Mouse (Mus musculus) T-helper 17 cell (primary cell): ENCODE measurements around the gene Ppp4r1.

Experiments used
- in situ Hi-C, 2 experiments: fragments of 300-600 bp; cut with MboI, MseI; formaldehyde crosslinking; loops; 1 replicate in 1 of 2; 2 replicates in 1 of 2; pipeline ENCODE4 v1.15.1; 2025; ENCODE audit warnings: high pct_unique_total_duplicates in 2 of 2

The Ppp4r1 gene

DNA sequence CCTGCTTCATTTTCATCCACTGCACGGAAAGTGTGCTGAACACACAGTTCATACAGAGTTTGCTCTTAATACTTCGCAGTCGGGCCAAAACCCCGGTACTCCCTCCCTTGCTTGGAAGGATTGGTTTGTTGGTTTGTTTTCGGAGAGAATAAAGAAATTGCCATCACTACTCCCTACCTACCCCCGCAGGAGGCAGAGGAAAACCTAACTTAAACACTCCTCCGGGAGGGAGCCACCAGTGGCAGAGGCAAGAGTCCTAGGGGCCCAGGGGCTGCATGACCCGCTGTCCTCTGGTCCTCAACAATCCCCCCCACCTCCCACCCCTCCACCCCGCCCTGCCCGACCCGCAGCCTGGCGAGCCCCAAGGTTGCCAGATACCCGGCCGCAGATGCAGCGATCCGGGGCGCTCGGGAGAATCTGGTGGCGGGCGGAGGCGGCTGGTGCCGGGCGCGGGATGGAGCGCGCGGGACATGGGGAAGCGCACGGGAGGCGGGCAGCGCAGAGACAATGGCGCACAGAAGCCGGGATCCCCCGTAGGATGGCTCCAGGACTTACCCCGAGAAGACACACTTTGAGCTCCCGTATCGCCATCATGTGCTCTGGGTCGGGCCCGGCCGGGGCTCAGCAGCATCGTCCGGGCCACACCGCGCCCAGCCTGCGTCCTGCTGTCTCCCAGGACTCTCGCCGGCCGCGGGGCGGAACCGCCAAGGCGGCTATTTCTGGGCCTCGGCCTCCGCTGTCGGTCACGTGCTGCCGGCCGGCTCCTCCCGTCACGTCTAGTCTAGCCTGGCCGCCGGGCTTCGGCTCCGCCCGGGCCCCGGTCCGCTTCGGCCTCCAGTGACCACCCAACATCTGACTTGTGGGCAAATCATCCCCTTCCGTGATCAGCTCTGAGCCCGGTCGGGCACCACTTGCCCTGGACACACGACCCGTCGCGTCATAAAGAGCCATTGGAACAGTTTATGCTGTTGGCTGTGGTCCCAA, 10.1 kb upstream of the Ppp4r1 start, which contains the start of gene Rab31:
TSS of gene Rab31 (minus strand) at position 802 of the 984 bp plus-strand sequence.
- in situ Hi-C loops: no loop called here

DNA sequence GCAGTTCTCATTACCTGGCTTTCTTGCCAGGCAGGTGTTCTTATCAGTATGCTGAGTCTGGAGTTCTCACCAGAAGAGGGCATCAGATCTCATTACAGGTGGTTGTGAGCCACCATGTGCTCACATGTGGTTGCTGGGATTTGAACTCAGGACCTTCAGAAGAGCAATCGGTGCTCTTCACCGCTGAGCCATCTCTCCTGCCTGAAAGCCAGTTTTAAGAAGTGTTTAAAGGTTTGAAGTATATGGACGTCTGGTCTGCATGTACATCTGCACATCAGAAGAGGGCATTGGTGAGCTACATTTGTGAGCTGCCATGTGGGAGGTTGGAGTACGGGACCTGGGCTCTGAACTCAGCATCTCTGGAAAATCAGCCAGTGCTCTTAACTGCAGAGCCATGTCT, 8.8 kb upstream of the Ppp4r1 start:
- in situ Hi-C loops: no loop called here

GRCm38 (mm10) chr17:65774439-65774838, 7.9 kb upstream of the Ppp4r1 start:
- in situ Hi-C loops: no loop called here

- in situ Hi-C loops: no loop called here
Observed at GRCm38 (mm10) chr17:65776228-65776627, 6.1 kb upstream of the Ppp4r1 start.

GRCm38 (mm10) chr17:65777461-65777860, 4.9 kb upstream of the Ppp4r1 start:
- in situ Hi-C loops: no loop called here

- in situ Hi-C loops: no loop called here
Observed at GRCm38 (mm10) chr17:65780970-65781369, 1.4 kb upstream of the Ppp4r1 start.

GRCm38 (mm10) chr17:65783182-65784161, 1.1 kb downstream of the Ppp4r1 start:
- in situ Hi-C loops: no loop called here

DNA sequence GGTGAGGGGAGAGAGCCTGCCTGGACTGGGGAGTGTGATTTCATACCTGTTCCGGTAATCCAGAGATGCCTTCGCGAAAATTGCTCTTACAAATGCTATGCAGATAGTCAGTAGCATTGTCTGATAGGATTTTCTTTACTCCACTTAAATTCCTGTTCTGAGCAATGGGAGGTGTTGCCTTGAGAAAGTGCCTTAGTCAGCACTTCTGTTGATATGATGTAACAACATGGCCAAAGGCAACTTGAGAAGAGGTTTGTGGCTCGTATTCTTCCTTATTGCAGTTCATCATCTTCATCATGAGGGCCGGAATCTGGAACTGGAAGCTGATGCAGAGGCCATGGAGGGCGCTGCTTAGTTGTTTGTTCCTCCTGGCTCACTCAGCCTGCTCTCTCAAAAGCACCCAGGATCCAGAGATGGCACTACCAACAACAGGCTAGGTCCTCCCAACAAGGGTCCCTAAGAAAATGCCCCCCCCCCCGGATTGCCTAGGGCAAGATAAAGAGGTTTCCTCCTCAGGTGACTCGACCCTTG, 2.3 kb downstream of the Ppp4r1 start:
- in situ Hi-C loops: loop anchor here in 1 of 2 experiments (5.0 kb wide), 2 partner anchors 177 to 328 kb away; partner anchors contain the start of gene Washc1

DNA sequence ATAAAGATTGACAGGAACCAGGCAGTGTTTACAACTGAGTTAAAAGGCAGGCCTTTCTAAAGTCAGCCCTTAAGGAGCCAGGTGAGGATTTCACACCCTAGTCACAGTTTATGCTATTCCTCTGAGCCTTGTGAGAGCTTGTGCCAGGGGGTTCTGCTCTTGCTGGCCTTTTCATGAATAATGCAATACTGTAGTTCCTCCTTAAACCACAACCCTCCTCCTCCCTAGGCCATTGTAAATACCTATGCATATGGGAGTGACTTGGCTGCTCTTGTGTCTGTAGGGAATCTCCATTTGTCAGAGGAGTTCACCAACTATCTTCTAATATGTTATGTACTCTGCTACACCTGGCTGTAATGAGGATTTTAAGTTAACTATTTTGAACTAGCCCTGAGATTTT, 3.3 kb downstream of the Ppp4r1 start:
- in situ Hi-C loops: loop anchor here in 1 of 2 experiments (5.0 kb wide), 2 partner anchors 178 to 327 kb away; partner anchors contain the start of gene Washc1

DNA sequence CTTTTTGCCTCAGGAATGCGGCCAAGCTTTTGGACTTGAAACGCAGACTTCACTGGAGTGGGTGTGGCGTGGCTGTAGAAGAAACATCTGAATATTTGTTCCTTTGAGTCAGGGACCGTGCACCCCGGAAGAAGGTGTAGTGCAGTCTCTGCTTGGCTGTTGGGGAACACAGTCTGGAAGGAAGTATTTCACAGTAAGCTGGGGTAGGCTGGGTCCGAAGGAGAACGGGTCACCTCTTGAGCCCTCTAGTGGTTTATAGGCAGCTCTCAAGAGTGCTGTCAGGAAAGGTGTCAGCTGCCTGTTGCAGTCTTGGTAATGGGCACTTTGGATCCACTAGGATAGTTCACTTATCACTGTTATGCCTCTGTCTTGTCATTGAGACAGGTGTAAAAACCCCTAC, 3.9 kb downstream of the Ppp4r1 start:
- in situ Hi-C loops: loop anchor here in 1 of 2 experiments (5.0 kb wide), 2 partner anchors 179 to 326 kb away; partner anchors contain the start of gene Washc1

- in situ Hi-C loops: loop anchor here in 1 of 2 experiments (5.0 kb wide), 2 partner anchors 180 to 325 kb away; partner anchors contain the start of gene Washc1
Observed at GRCm38 (mm10) chr17:65787261-65787660, 4.9 kb downstream of the Ppp4r1 start.

DNA sequence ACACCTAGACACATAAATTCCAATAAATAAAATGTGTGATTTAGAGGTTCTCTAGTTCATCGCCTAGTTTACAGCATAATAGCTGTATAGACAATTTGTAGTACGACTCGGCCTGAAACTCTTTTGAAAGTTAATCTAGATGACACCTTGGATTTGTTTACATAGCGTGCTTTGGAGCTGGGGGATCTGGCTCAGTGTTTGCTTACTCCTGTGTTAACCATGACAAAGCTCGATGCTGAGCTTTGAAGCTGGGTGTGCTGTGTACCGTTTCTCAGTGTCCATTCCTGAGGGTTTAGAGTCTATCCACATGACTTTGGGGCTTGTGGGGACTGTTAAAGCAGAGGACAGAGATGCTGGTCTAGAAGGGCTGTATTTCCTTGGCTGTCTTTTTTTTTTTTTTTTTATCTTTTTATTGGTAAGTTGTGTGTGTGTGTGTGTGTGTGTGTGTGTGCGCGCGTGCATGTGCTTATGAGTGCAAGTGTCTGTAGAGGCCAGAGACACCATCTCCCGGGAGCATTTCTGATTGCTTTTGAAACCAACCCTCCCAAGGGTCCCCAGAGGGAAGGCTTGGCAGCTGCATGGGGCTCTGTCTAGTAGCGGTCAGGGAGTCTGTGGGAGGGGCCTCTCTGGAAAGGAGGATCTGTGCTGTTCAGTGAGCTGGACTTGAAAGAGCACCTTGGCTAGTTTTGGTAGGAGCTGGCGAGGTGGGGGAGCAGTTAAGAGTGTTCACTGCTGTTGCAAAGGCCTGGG, 6.3 kb downstream of the Ppp4r1 start:
- in situ Hi-C loops: loop anchor here in 1 of 2 experiments (5.0 kb wide), 2 partner anchors 181 to 324 kb away; partner anchors contain the start of gene Washc1

GRCm38 (mm10) chr17:65789576-65789975, 7.2 kb downstream of the Ppp4r1 start:
- in situ Hi-C loops: loop anchor here in 1 of 2 experiments (5.0 kb wide), 2 partner anchors 182 to 323 kb away; partner anchors contain the start of gene Washc1

GRCm38 (mm10) chr17:65791161-65791560, 8.8 kb downstream of the Ppp4r1 start:
- in situ Hi-C loops: no loop called here

GRCm38 (mm10) chr17:65793307-65793930, 11.0 kb downstream of the Ppp4r1 start:
- in situ Hi-C loops: no loop called here

DNA sequence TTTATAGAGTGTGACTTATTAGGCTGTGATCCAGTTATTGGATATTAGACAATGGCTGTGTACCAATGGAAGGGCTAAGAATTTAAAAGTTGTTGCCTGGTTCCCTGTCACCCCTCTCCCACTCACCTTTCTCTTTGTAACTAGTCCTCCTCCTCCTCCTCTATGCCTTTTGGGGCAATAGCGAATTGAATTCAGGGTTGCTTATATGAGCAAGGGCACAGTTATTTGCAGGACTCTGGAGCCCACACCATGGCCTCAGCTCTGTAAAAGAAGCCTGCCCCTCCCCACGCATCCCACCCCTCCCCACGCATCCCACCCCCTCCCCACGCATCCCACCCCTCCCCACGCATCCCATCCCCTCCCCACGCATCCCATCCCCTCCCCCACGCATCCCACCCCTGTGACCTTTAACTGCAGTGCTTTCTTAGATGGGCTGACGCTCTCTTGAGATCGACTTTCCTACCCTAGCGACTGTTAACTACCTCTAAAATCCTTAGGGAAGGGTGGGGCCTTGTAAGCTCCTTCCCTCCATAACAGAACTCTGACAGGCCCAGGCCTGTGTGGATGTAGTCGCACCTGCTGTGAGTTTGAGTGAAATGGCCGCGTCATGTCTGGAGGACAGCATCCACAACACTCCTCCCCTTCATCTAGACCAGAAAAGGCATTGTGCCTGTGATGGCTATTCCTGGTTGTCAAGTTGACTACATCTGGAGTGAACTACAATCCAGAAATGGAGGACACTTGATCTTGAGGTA, 11.9 kb downstream of the Ppp4r1 start:
- in situ Hi-C loops: no loop called here

GRCm38 (mm10) chr17:65796056-65796455, 13.7 kb downstream of the Ppp4r1 start:
- in situ Hi-C loops: no loop called here

- in situ Hi-C loops: no loop called here
Observed at GRCm38 (mm10) chr17:65798446-65798845, 16.1 kb downstream of the Ppp4r1 start.

- in situ Hi-C loops: no loop called here
Observed at GRCm38 (mm10) chr17:65799353-65799752, 17.0 kb downstream of the Ppp4r1 start.
